Mouse (Mus musculus) hindbrain, embryonic 11.5 days (tissue): ENCODE results near the gene Ppfibp2. TPM values are rescaled to one million over a fixed set of nuclear protein-coding genes. Genes with fewer than 3 reads are reported as not detected.

Experiments used
- ATAC-seq: fragments of 200-750 bp; cut with Nextera tagmentation; 2 replicates; pipeline ENCODE4 v1.8.0; 2017; ENCODE audit warnings: mild to moderate bottlenecking, moderate TSS enrichment, moderate library complexity; ENCODE audit not compliant: low FRiP score
- DNase-seq: peaks from one replicate; pipeline ENCODE4 v3.0.0-alpha.2; 2015; ENCODE audit warnings: low spot score
- H3K27ac ChIP-seq: fragments of 300-500 bp; sonication (generic); 2 replicates; pipeline ENCODE4 v1.5.1; 2014; ENCODE audit warnings: mild to moderate bottlenecking, low read depth, low read length
- H3K27me3 ChIP-seq: fragments of 300-500 bp; sonication (generic); 2 replicates; pipeline ENCODE4 v1.6.1; 2014; ENCODE audit warnings: mild to moderate bottlenecking, low read length, moderate library complexity, mixed read lengths; ENCODE audit not compliant: control insufficient read depth, insufficient read depth
- H3K36me3 ChIP-seq: fragments of 300-500 bp; sonication (generic); 2 replicates; pipeline ENCODE4 v1.6.1; 2014; ENCODE audit warnings: mild to moderate bottlenecking, low read length, moderate library complexity, mixed read lengths; ENCODE audit not compliant: control insufficient read depth, insufficient read depth
- H3K4me1 ChIP-seq: fragments of 300-500 bp; sonication (generic); replicated peaks from 2 replicates; pipeline ENCODE4 v1.6.1; 2014; ENCODE audit warnings: low read length, mixed read lengths; ENCODE audit not compliant: control insufficient read depth, insufficient read depth
- H3K4me2 ChIP-seq: fragments of 300-500 bp; sonication (generic); replicated peaks from 2 replicates; pipeline ENCODE4 v1.6.1; 2014; ENCODE audit warnings: mild to moderate bottlenecking, low read depth, low read length
- H3K4me3 ChIP-seq: fragments of 300-500 bp; sonication (generic); 2 replicates; pipeline ENCODE4 v1.5.1; 2014; ENCODE audit warnings: low read depth, low read length
- H3K9ac ChIP-seq: fragments of 300-500 bp; sonication (generic); 2 replicates; pipeline ENCODE4 v1.6.1; 2014; ENCODE audit warnings: low read depth, low read length
- H3K9me3 ChIP-seq: fragments of 300-500 bp; sonication (generic); 2 replicates; pipeline ENCODE4 v1.6.1; 2016; ENCODE audit warnings: low read length; ENCODE audit not compliant: control insufficient read depth
- WGBS: fragments of 180-500 bp; shearing (Covaris S2); extraction: QIAGEN DNeasy Blood & Tissue Kit; methylation state at CpG from one replicate; pipeline ENCODE4 v1.1.7; 2014; 5-methylcytosine and 5-hydroxymethylcytosine counted together
- polyA plus RNA-seq: library from polyadenylated mRNA; unstranded; fragments of >200 nt; fragmentation: Nextera tagmentation; extraction: Ambion mirVana; gene quantifications from 2 replicates; pipeline ENCODE4 v1.2.1, GENCODE M21; 2014

The Ppfibp2 gene
- polyA plus RNA-seq, 1 experiment from 2014 or later: 5.1 TPM

DNA sequence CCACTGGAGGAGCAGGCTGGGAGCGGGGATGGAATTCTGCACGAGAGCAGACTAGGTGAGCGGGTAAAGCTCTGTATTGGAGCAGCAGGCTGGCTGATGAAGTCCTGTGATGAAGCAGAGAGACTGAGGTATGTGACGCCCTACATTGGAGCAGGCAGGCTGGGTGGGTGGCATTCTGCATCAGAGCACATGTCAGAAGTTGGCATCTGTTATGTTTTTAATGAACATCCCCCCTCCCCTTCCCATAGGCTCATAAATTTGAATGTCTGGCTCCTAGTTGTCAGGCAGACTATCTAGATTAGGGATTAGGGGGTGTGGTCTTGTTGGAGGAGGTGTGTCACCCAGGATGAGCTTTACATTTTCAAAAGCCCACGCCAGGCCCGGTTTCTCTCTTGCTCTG is 117.7 kb downstream of the Ppfibp2 start:
- no peaks in the 10 kb centered on the region for H3K9me3 ChIP-seq
- H3K27me3 ChIP-seq: no peaks in the 10 kb centered on the region
- ATAC-seq: no peak
- no peak for DNase-seq
- H3K4me2 ChIP-seq: no peak overlapping the region
- H3K36me3 ChIP-seq: no peaks in the 10 kb centered on the region
- H3K9ac ChIP-seq: no peak overlapping the region
- no peak overlapping the region for H3K27ac ChIP-seq
- 74% methylated on average over 6 of the region's 6 CpGs for WGBS
- H3K4me3 ChIP-seq: no peak overlapping the region
- H3K4me1 ChIP-seq: no peaks in the 10 kb centered on the region

DNA sequence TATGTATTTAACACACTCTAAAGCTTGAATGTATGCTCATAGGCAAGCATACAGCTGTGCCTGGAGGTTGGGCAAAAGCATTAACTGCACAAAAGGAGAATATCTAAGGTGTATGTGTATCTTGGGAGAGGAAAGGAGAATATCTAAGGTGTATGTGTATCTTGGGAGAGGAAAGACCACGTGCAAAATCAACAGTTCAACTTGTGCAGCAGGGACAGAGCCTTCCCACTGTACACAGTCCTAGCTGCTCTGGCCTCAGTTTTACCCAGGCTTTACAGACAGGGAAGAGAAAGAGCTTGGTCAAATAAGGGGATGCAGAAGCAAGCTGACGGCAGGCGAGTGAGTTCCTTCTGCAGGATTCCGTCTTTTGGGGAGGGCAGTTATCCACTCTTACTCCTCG is 119.1 kb downstream of the Ppfibp2 start:
- no peak for DNase-seq
- no peaks in the 10 kb centered on the region for H3K27me3 ChIP-seq
- no peaks in the 10 kb centered on the region for H3K36me3 ChIP-seq
- H3K4me3 ChIP-seq: no peak overlapping the region
- no peak overlapping the region for H3K9ac ChIP-seq
- no peak overlapping the region for H3K27ac ChIP-seq
- no peaks in the 10 kb centered on the region for H3K9me3 ChIP-seq
- no peaks in the 10 kb centered on the region for H3K4me1 ChIP-seq
- 88% methylated on average over 5 of the region's 5 CpGs for WGBS
- no peak overlapping the region for H3K4me2 ChIP-seq
- no peak for ATAC-seq

DNA sequence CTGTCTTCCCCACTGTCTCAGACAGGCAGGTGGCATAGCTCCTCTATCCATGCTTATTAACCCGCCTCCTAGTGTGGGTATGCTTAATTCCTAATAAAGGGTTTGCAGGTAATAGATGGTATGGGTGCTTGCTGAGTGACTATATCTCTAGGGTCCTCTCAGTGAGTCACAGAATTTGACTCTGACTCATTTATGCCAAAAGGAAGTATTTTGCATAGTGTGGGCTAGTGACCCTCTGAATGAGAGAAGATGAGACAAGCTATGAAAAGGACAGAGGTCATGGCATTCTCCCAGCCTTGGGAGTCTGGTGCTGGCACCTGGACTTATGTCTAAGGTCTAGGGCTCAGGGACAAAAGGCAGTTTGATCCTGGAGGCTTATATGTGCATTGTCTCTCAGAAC is 125.8 kb downstream of the Ppfibp2 start:
- DNase-seq (no peak), ATAC-seq (no peak)
- WGBS: 96% methylated on average over 1 of the region's 1 CpGs
- Histone ChIP-seq H3K4me1 (no peaks in the 10 kb centered on the region), H3K4me2 (no peak overlapping the region), H3K36me3 (no peaks in the 10 kb centered on the region), H3K27ac (no peak overlapping the region), H3K9ac (no peak overlapping the region), H3K4me3 (no peak overlapping the region), H3K9me3 (no peaks in the 10 kb centered on the region), H3K27me3 (no peaks in the 10 kb centered on the region)

DNA sequence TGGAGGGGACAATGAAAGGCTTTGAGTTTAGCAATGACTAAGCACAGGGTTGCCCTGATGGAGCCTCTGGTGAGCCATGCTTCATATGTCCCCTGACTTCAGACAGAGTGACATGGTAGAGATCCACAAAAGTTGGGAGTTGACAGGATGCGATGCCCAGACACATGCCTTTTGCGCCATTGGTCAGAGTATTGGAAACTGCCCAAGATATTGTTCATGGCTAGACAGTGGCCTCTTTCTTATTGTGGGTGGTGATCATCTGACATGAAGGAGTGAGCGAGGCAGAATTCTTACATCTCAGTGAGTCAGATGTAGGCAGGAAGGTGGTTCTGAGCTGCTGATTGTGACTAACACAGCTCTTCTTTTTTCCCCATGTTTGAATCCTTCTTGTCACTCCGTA is 127.5 kb downstream of the Ppfibp2 start:
- Histone ChIP-seq H3K4me1 (no peaks in the 10 kb centered on the region), H3K9ac (no peak overlapping the region), H3K36me3 (no peaks in the 10 kb centered on the region), H3K4me3 (no peak overlapping the region), H3K27ac (no peak overlapping the region), H3K9me3 (no peaks in the 10 kb centered on the region), H3K4me2 (no peak overlapping the region), H3K27me3 (no peaks in the 10 kb centered on the region)
- 96% methylated on average over 4 of the region's 4 CpGs for WGBS
- ATAC-seq: no peak
- DNase-seq: no peak

DNA sequence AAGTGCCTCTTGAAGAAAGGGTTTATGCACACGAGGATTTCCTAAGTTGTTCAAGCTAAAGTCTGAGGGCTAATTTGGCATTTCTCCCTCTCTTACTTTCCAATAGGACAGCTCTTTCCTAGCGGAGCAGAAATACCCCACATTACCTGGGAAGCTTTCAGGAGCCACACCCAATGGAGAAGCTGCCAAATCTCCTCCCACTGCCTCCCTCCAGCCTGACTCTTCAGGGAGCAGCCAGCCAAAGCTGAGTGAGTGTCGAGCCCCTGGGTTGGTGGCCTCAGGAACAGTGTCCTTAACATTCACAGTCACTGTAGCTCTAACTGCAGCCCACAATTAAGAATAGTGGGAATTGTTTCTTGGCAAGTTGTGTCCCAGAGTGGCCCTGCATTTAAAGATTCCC is 132.5 kb downstream of the Ppfibp2 start:
- Histone ChIP-seq H3K36me3 (no peaks in the 10 kb centered on the region), H3K9me3 (no peaks in the 10 kb centered on the region), H3K4me1 (no peaks in the 10 kb centered on the region), H3K27ac (no peak overlapping the region), H3K9ac (no peak overlapping the region), H3K4me2 (no peak overlapping the region), H3K27me3 (no peaks in the 10 kb centered on the region), H3K4me3 (no peak overlapping the region)
- no peak for ATAC-seq
- DNase-seq: no peak
- 76% methylated on average over 3 of the region's 3 CpGs for WGBS

DNA sequence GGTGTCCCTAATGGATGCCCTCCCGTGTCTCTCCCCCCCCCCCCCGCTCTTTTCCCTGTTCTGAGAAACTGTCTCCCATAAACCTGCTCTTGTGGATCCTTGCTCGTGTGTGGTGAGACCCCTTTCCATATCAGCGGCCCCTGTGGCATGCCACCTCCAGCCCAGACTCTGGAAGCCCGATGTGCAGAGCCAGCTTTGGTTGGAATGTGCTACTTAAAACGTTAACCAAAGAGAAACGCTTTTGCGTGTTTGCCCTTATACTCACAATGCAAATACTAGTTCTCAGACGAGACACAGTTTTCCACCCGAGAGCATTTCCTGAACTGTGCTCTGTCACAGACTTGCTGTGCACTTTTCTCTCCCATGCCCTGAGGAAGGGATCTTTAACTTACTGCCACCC is 135.6 kb downstream of the Ppfibp2 start:
- Histone ChIP-seq H3K27me3 (no peaks in the 10 kb centered on the region), H3K4me2 (no peak overlapping the region), H3K27ac (no peak overlapping the region), H3K9ac (no peak overlapping the region), H3K36me3 (no peaks in the 10 kb centered on the region), H3K9me3 (no peaks in the 10 kb centered on the region), H3K4me3 (no peak overlapping the region), H3K4me1 (no peaks in the 10 kb centered on the region)
- DNase-seq (no peak), ATAC-seq (no peak)
- WGBS: 88% methylated on average over 10 of the region's 10 CpGs

DNA sequence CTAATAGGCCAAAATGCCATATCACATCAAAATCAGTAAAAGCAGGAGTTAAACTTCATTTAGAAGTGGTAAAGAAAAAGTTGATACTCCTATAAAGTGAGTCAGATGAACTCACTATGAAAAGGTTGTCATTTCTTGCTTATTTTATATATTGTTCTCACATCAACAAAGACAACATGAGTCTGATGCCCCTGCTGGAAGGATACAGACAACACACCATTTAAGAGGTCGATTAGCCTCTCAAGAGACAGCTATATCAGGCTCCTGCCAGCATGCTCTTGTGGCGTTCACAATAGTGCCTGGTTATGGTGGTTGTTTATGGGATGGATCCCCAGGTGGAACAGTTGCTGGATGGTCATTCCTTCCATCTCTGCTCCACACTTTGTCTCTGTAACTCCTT is 138.2 kb downstream of the Ppfibp2 start:
- no peaks in the 10 kb centered on the region for H3K9me3 ChIP-seq
- H3K36me3 ChIP-seq: no peaks in the 10 kb centered on the region
- H3K4me2 ChIP-seq: no peak overlapping the region
- no peaks in the 10 kb centered on the region for H3K27me3 ChIP-seq
- H3K4me1 ChIP-seq: no peaks in the 10 kb centered on the region
- 77% methylated on average over 2 of the region's 2 CpGs for WGBS
- DNase-seq: no peak
- no peak for ATAC-seq
- no peak overlapping the region for H3K9ac ChIP-seq
- H3K4me3 ChIP-seq: no peak overlapping the region
- no peak overlapping the region for H3K27ac ChIP-seq

DNA sequence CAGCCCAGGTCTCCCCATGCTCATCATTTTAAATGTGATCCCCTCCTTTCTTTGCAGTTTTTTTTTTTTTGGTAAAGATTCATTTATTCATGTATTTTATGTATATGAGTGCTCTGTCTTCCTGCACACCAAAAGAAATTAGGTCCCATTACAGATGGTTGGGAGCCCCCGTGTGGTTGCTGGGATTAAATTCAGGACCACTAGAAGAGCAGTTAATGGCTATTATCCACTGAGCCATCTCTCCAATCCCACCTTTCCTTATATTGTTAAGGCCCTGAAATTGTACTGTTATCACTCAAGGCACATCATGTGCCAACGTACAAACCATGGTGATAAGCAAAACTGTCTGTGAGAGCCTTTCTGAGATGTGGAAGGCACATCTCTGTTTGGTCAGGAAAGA is 143.7 kb downstream of the Ppfibp2 start:
- H3K4me3 ChIP-seq: no peak overlapping the region
- no peaks in the 10 kb centered on the region for H3K9me3 ChIP-seq
- 46% methylated on average over 2 of the region's 2 CpGs for WGBS
- H3K4me1 ChIP-seq: no peaks in the 10 kb centered on the region
- H3K9ac ChIP-seq: no peak overlapping the region
- no peak overlapping the region for H3K27ac ChIP-seq
- H3K27me3 ChIP-seq: no peaks in the 10 kb centered on the region
- DNase-seq (peak; percentile 42), ATAC-seq (no peak)
- no peaks in the 10 kb centered on the region for H3K36me3 ChIP-seq
- no peak overlapping the region for H3K4me2 ChIP-seq

DNA sequence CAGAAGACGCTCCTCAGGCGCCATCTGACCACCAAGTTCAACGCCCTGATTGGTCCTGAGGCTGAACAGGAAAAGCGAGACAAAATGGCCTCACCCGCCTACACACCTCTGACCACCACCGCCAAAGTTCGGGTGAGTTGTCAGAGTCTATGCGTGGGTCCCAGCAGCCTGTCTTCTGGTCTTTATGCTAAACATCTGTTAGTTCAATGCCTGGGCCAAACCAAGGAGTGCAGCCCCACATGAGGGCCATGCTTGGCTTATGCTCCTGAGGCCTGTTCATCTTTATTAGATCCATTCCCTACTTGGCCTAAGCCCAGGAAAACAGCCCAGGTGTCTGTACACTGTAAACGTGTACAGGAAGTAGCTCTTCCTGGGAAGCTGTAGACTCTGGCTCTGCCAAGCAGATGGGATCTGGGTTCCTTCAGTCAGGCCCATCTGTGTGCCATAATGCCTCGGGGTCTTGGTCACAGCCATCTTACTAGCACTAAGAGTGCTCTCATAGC is 148.0 kb downstream of the Ppfibp2 start:
- Histone ChIP-seq H3K27me3 (no peaks in the 10 kb centered on the region), H3K4me1 (no peaks in the 10 kb centered on the region), H3K27ac (no peak overlapping the region), H3K9me3 (no peaks in the 10 kb centered on the region), H3K4me2 (no peak overlapping the region), H3K36me3 (no peaks in the 10 kb centered on the region), H3K4me3 (no peak overlapping the region), H3K9ac (no peak overlapping the region)
- DNase-seq (no peak), ATAC-seq (no peak)
- 93% methylated on average over 10 of the region's 10 CpGs for WGBS
